Mouse (Mus musculus) spleen, postnatal 36 days (tissue): ENCODE measurements around the gene Bex6.
A peak's percentile ranks its signal among the peaks of the same experiment; 100 is the strongest.
"Not testable (repeated sequence)": the region's sequence is repeated elsewhere in the genome, so short reads cannot be mapped to it uniquely, and the experiment has no call there.

Experiments
- DNase-seq, 2 experiments: peaks; one replicate each; pipeline ENCODE4 v3.0.0; 2022; ENCODE audit warnings: low spot score in 2 of 2, mixed read lengths in 1 of 2

Bex6 gene

DNA sequence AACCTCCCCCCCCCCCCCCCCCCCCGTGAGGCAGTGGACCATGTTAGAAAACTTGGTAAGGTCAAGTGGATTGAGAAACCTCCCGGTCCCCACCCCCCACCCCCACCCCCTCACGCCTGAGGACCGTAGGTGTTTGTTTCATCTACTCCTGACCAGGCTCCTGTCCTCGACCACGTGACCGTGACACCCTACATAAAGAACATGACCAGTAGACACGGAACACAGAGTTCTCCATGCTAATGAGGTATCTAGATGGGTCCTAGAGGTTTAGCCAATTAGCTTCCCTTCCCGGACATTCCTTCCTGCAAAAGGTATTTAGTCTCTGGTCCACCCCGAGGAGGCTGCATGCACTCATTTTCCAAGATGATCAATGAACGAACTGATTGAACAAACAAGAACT lies 6.2 kb upstream of the Bex6 start:
- DNase-seq, result no peak

DNA sequence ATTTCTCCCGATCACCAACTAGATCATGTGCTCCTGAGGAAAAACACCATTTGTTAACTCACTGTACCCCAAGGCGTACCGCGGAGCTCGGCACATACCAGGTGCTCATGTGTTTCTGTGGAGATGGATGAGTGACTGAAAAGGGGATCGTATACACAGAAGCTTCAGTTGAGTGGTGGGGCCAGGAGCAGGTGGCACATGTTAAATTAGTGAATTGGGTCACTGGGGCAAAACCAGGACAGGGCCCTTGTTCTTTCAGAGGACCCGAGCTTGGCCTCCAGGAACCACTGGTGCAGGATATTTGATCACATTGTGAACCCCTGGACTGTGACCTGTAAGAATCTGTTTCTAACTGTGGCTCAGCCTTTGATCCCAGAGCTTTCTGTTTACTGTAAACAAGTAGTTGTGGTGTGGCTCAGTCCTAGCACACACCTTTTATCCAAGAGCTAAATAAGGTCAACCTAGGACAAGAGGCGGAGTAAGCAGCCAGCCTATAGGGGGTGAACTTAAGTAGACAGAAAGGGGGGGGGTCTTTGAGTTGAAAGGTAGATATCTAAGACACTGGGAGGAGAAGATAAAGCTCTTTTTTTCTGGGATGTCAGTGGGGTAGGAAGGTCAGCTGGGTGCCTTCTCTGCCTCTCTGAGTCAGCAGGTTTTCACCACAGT lies 5.2 kb upstream of the Bex6 start:
- no peak for DNase-seq

DNA sequence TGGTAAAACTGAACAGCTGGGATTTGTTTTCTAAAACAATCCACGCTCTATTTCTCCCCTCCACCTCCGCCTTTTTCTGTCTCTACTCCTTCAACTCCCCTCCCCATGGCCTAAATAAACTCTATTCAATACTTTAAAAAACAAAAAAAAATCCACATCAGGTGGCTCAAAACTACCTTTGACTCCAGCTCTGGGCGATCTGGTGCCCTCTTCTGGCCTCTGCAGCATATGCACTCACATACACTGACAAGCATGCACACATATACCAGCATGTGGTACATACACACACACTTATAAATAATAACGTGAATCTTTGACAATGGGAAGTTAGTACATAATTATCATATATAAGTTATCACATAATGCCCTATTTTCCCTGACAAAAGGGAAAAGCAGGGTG lies 4.6 kb upstream of the Bex6 start:
- DNase-seq, result no peak

DNA sequence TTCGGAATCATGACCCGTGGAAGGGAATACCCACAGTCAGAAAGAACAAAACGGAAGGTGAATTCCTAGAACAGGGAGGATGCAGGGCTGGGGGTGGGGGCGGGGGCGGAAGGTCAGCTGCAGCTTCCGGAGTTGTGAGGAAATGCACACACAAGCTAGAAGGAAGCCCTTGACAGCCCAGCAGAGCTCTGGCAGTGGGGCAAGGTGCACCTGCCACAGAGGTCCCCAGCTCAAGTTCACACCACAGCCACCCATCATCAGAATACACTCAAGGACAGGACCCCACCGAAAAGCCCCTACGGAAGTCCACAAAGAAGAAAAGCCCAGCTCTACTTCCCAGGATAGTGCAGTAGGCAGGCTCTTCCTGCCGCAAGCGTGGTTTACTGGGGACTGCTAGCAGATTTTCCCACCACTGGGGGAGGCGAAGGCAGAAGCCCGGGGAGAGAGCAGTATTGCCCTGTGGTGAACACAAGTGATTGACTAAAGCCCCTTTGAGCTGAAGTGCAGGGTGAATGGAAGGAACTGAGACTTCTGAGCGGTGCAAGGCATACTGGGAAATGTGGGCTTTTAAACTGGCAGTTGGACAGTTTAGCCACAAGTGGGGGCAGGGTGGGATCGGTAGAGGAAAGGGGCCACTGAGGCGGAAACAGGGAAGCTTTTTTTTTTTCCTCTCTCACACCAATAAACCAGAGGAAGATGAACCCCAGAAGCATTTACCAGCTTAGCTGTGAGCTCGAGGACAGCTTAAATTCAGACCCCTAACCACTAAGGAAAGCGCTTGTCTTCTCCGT lies 2.5 kb upstream of the Bex6 start:
- DNase-seq, result peak; percentile 75 to 77

DNA sequence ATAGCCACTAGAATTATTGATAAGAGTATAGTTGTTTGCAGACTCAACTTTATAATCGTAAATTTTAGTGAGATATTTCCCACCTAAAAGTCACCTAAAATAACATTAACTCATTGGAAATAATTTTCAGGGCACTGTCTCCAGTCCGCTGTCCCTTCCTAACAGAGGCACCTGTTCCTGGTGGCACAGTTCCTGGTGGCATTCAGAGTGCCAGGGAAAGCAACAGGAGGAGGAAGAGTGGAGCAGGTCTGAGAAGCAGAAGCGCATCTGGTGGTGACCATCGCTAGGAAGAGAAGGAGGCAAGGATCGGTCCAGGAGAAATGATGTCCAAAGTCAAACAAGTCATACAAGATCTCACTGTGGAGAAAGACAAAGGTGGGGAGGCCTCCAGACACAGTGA lies 6.4 kb downstream of the Bex6 start:
- no peak for DNase-seq

DNA sequence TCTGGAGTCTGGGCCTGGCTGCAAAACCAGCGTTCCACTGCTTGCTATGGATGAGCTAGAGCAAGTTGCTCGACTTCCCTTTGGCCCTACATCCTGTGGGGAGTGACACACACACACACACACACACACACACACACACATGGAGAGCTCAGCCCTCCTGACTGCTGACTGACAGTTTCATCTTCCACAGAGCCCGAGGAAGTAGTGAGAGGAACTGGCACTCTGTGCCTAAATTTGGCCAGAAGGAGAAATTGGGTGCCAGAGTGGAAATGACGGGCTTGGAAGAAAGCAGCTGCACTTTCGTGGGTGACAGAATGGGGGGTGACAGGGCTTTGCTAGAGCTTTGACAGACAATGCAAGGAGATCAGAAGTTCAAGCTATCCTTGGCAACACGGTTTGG lies 9.5 kb downstream of the Bex6 start:
- DNase-seq, result peak; percentile 41 to 55

DNA sequence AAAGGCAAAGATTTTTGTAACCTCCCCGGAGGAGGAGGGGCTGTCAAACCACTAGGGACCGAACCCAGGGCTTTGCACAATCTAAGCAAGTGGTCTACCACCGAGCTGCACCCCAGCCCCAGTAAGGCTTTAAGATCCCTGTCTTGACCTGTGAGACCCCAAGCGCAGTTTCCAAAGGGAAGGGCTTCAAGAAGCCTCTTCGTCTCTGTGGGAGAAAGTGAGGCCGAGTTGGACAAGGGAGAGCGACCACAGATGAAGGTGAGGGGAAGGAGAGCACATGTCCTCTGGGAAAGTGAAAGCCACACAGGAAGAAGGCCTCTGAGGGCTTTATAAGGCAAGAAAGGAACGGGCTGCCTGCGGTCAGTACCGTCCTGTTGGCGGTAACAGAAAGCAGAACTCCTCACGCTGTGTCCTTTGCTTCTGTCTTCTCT lies 10.4 kb downstream of the Bex6 start:
- DNase-seq, result peak; percentile 76 to 77

DNA sequence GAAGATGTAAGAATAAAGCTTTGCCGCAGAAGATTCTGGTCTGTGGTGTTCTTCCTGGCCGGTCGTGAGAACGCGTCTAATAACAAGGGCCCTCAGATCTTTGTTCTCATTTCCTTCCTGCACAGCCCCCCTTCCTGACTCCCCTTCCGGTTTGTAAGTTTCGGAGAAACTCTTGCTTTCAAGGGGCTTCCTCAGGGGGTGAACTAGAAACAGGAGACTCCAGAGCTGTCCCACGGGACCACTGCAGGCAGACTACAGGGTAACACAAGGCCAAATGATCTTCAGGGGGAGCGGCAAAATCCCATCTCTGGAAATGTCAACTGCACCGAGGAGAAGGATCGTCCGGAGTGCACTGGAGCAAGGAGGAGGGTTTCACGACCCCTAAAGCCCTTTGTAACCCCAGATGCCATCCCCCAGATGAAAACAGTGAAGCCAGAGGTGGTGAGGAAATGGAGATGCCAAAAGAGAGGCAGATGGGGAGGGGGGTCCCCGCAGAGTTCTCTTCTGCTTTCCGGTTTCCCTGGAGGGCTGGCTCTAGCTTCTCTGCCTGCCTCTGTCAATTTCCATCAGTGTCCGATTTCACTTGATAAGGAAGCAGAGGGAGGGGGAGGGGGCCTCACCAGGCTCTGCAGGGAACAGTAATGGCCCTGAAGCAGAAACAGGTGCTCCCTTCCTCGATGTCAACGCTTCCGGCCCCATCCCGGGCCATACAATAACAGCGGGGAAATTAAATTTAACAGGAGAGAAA lies 20.8 kb downstream of the Bex6 start:
- DNase-seq, result peak; percentile 51 to 61

DNA sequence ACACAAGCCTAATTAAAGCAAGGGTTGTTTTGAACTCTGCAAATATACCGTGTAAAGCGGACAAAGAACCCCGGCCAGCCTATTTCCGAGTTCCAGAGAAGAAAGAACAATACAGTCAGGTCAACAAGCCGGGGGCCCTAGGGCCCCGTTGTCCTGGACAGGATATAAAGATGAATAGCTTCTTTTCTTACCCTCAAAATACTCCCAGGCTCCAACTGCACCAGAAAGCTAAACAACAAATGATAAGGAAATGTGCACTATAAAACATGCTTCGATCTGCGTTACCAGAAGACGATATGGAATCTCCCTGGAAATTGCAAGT lies 21.3 kb downstream of the Bex6 start:
- no peak for DNase-seq

DNA sequence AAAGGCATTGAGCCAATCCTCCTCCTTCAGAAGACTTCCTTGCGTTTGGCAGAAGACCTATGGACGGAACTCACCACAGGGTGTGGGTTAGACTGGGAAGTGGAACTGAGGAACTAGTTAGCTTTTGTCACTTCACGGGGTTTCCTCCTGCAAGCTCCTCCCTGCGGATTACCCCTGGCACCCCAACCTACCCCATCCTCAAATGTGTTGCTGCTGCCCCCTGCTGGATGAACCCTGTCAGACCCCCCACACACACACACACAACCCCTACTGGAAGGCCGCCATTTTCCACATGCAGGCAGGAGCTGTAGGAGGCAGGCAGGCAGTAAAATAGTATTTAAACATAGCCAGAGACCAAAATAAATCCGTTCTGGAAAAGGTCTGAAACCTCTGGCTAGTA lies 23.1 kb downstream of the Bex6 start:
- peak; percentile 90 to 91 for DNase-seq

DNA sequence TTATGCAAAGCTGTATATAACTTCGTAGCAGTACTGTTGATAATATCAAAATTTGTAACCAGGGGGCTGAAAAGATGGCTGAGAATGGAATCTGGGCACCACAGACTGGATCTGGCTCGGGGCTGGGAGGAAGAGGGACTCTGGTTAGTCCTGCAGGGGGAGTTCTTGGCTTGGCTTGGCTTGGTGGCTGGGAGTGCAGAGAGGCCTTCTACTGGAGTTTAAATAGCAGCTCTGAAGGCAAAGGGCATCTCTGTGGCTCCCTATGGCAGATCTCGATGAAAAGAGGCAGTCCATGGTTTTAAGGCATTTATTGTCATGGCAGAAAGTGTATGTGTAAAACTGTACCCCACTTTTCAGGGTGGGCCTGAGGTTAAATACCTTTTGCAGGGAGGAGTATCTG lies 25.3 kb downstream of the Bex6 start:
- DNase-seq, result no peak

DNA sequence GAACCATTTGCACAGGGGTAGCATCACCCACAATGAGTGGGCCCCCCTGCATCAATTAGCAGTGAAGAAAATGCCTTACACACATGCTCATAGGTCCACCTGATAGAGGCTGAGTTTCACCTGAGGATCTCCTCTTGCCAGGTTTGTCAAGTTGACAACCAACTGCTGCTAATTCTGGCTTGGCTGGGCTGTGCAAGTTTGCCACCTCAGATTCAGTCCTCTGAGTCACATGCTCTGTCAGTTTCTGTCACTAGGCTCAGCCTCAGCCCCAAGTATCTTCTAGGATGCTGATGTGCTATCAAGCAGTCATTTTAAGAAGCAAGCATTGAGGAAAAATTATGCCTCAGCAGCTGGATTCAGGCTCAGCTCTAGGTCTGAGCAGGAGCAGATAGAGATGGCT lies 34.5 kb downstream of the Bex6 start:
- no peak for DNase-seq

DNA sequence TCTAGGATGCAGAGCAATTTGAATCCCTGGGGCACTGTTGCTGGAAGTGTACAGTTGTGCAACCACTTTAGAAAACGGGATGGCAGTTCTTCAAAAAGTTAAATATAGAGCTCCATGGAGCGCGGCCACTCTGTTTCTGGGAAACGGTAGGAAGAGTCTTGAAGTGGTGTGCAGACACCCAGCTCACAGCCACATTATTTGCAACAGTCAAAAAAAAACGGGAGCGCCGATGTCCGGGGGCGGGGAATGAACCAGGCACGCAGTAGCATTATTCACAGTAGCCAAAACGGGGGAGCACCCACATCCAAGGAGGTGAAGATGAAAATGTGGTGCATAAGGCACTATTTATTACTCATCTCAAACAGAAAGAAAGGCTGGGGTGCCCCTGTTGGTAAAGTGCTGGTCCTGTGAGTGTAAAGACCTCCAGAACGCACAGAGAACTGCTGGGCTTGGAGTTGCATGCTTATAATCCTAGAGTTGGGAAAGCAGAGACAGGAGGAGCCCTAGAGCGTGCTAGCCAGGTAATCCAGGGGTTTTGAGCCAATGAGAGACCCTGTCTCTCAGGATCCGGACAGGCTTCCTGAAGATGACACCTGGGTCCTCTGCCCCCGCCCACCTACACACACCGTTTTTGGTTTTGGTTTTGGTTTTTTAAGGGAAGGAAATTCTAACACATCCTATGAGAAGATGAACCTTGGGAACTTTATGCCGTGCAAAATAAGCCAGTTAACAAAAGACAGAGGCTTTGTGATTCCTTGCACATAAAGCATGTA lies 35.4 kb downstream of the Bex6 start:
- DNase-seq, result no peak

DNA sequence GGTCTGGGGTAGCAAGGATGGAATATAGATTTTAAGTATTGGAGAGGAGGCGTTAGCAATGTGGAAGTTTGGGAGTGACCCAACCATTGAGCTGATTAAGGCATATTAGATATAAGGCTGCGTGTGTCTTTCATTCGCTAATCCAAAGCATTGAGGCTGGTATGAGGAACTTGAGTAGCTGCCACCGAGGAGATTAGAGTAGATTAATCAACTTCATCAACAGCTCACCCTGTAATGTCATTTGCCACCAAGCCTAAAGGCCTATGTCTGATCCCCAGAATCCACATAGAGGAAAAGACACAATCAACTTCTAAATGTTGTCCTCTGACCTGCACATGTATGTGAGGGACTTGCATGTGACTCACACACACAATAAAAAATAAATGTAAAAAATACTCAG lies 42.2 kb downstream of the Bex6 start:
- DNase-seq, result no peak

DNA sequence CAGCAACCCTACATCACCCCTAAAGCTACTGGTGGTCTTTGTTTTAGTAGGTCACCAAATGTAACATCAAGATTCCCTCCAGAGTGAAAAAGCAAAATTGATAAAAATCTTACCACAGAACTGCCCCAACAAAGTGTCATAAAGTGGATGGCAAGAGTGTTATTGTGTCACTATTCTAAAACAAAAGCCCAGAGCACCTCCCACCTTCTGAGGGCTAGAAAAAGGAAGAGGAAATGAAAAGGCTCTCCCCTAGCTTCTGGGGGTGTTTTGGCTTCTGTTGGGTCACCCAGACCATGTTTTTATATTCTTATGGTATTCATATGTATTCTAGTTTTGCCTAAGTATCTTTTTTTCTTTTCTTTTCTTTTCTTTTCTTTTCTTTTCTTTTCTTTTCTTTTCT lies 42.8 kb downstream of the Bex6 start:
- DNase-seq, result peak in 1 of 2 experiments; percentile 4

DNA sequence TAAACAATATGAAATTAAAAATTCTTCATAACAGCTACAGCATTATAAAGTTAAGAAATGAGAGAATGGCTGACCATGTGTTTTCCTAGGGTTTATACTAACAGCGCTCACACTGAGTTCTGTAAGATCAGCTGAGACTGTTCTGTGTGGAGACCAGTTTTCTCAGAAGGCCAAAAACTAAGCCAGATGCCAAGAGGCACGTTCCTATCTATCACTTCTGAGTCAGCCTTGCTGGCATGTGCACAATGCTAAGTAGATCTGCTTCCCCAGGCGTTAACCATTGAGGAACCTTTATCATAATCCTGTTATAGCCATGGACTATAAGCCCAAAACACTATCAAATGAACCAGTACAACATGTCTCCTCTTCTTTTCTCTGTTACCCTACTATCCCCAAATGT lies 52.4 kb downstream of the Bex6 start:
- not testable (repeated sequence) for DNase-seq
